Mouse (Mus musculus): Measurements from ENCODE around the gene Gm9376.

Gene Gm9376

GRCm38 (mm10) chr14:118266660-118267059 is at the start of gene Gm9376:
Gm9376 (plus strand) TSS chr14:118266960.
- no peak for DNase-seq (ENCODE audit: low spot score)

- no peak for DNase-seq (ENCODE audit: low spot score)
Measured at GRCm38 (mm10) chr14:118220885-118221284, 45.9 kb upstream of the Gm9376 start.

GRCm38 (mm10) chr14:118225061-118225743 is 41.6 kb upstream of the Gm9376 start:
- DNase-seq (ENCODE audit: low spot score) = no peak

GRCm38 (mm10) chr14:118225911-118226310 is 40.8 kb upstream of the Gm9376 start:
- no peak for DNase-seq (ENCODE audit: low spot score)

GRCm38 (mm10) chr14:118226471-118227155 is 40.1 kb upstream of the Gm9376 start:
- DNase-seq (ENCODE audit: low spot score) = no peak

GRCm38 (mm10) chr14:118232381-118232970 is 34.3 kb upstream of the Gm9376 start:
- no peak for DNase-seq (ENCODE audit: low spot score)

GRCm38 (mm10) chr14:118233786-118234540 is 32.8 kb upstream of the Gm9376 start:
- no peak for DNase-seq (ENCODE audit: low spot score)

- no peak for DNase-seq (ENCODE audit: low spot score)
Measured at GRCm38 (mm10) chr14:118234541-118235210, 32.1 kb upstream of the Gm9376 start.

- DNase-seq (ENCODE audit: low spot score) = no peak
Measured at GRCm38 (mm10) chr14:118235361-118235972, 31.3 kb upstream of the Gm9376 start.

- no peak for DNase-seq (ENCODE audit: low spot score)
Measured at GRCm38 (mm10) chr14:118235973-118236885, 30.5 kb upstream of the Gm9376 start.

GRCm38 (mm10) chr14:118236886-118237289 is 29.9 kb upstream of the Gm9376 start, which contains the start of gene Sox21:
Sox21 (minus strand) TSS chr14:118237030.
- DNase-seq (ENCODE audit: low spot score) = no peak

- no peak for DNase-seq (ENCODE audit: low spot score)
Measured at GRCm38 (mm10) chr14:118237786-118238185, 29.0 kb upstream of the Gm9376 start.

GRCm38 (mm10) chr14:118239351-118239750 is 27.4 kb upstream of the Gm9376 start:
- no peak for DNase-seq (ENCODE audit: low spot score)

- no peak for DNase-seq (ENCODE audit: low spot score)
Measured at GRCm38 (mm10) chr14:118241416-118241815, 25.3 kb upstream of the Gm9376 start.

GRCm38 (mm10) chr14:118253381-118253780 is 13.4 kb upstream of the Gm9376 start:
- DNase-seq (ENCODE audit: low spot score) = no peak

GRCm38 (mm10) chr14:118268849-118269248 is 2.1 kb downstream of the Gm9376 start:
- DNase-seq (ENCODE audit: low spot score) = no peak

GRCm38 (mm10) chr14:118272594-118273555 is 6.1 kb downstream of the Gm9376 start:
- DNase-seq (ENCODE audit: low spot score) = no peak

GRCm38 (mm10) chr14:118277704-118278498 is 11.1 kb downstream of the Gm9376 start:
- DNase-seq (ENCODE audit: low spot score) = no peak

Data from adipocyte (in vitro differentiated cells).